Mouse (Mus musculus): ENCODE measurements around the gene Rpl26.

The Rpl26 gene

GRCm38 (mm10) chr11:68890625-68891024 lies 10.8 kb upstream of the Rpl26 start:
- DNase-seq (ENCODE audit: low spot score in 2 of 2) = no peak

- DNase-seq (ENCODE audit: low spot score in 2 of 2) = no peak
These were observed 9.6 kb upstream of the Rpl26 start for GRCm38 (mm10) chr11:68891823-68892222.

DNA sequence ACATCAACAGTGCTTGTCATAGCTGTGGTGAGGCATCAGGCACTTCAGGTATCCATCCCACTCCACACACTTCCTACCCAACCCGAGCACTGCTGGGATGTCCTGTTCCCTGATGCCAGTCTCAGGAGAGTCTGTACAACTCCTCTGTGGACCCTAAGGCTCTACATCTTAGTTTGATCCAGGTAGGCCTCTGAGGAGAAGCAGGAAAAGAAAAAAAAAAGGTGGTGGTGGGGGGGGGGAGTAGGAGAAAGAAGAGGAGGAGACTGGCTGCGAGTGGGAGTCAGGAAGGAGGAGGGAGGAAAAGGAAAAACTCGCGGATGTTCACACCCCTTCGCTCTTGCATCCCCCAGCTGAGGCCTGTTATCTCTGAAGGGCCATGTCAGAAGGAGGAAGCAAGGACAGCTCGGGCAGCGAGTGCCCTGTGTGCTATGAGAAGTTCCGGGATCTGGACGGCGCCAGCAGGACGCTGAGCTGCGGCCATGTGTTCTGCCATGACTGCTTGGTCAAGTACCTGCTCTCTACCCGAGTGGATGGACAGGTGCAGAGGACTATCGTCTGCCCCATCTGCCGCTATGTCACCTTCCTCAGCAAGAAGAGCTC lies 9.1 kb upstream of the Rpl26 start:
- no peak for DNase-seq (ENCODE audit: low spot score in 2 of 2)

- no peak for DNase-seq (ENCODE audit: low spot score in 2 of 2)
These were observed 7.4 kb upstream of the Rpl26 start for GRCm38 (mm10) chr11:68893911-68894464.

DNA sequence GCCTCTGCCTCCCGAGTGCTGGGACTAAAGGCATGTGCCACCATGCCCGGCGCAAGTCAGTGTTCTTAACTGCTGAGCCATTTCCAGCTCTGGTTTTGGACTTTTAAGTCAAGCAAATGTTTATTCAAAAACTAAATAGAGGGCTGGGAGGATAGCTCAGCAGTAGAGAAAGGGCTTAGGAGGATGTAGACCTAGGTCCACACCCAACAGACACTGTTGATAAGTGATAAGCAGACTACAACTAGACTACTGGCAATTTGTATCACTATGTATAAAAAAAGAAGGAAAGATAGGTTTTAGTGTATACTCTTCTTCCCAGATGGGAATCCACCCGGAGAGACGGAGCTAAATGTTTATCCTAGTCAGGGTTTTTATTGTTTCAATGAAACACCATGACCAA lies 5.1 kb upstream of the Rpl26 start:
- DNase-seq (ENCODE audit: low spot score in 2 of 2) = no peak

DNA sequence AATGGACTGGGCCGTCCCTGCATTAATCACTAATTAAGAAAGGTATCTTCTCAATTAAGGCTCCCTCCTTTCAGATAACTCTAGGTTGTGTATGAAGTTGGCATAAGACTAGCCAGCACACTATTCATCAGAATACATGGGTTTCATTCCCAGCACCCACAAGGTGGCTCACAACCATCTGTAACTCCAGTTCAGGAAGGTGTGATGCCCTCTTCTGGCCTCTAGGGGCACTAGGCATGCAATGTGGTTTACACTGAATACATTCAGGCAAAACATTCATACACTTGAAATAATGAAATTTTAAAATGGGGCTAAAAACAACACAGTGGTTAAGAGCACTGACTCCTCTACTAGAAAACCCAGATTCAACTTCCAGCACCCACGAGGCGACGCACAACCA lies 4.3 kb upstream of the Rpl26 start:
- DNase-seq (ENCODE audit: low spot score in 2 of 2) = peak in 1 of 2 experiments; percentile 47

DNA sequence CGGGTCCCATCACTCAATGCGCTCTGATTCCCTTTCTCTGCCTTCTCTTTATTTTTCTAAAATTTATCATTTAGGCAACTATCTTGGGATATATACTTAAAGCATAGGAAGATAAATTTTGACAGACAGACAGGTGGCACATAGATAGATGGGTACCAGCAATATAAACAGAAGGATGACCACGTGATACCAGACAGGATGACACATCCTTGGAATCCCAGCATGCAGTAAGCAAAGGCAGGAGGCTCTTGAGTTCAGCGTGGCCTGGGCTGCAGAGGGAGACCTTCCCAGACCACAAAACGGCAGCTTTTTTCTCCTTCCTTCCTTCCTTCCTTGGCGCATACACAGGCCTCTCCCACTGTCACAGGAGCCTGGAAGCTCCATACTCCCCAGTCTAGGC lies 3.5 kb upstream of the Rpl26 start:
- DNase-seq (ENCODE audit: low spot score in 2 of 2) = no peak

DNA sequence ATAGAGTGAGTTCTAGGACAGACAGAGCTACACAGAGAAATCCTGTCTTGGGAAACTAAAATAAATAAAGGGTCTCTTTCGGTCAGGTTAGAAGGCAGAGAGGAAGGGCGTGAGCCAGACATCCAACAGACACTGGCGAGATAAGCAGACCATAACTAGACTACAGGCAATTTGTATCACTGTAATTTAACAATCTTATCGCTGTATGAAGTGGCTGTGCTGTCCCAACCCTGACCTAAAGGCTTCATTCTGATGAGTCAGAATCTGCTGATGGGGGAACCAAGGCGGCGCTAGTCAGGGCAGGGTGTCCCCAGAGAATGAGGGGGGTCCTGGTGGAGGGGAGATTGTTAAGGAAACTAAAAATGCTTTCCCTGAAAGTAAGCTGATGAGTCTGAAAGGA lies 2.6 kb upstream of the Rpl26 start:
- no peak for DNase-seq (ENCODE audit: low spot score in 2 of 2)

GRCm38 (mm10) chr11:68899815-68900214 lies 1.6 kb upstream of the Rpl26 start:
- no peak for DNase-seq (ENCODE audit: low spot score in 2 of 2)

GRCm38 (mm10) chr11:68900519-68901350 lies 648 bp upstream of the Rpl26 start:
- no peak for DNase-seq (ENCODE audit: low spot score in 2 of 2)

- no peak for DNase-seq (ENCODE audit: low spot score in 2 of 2)
These were observed 623 bp downstream of the Rpl26 start for GRCm38 (mm10) chr11:68902047-68902364.

GRCm38 (mm10) chr11:68902367-68902766 lies 984 bp downstream of the Rpl26 start:
- DNase-seq (ENCODE audit: low spot score in 2 of 2) = no peak

GRCm38 (mm10) chr11:68902823-68903222 lies 1.4 kb downstream of the Rpl26 start:
- DNase-seq (ENCODE audit: low spot score in 2 of 2) = no peak

DNA sequence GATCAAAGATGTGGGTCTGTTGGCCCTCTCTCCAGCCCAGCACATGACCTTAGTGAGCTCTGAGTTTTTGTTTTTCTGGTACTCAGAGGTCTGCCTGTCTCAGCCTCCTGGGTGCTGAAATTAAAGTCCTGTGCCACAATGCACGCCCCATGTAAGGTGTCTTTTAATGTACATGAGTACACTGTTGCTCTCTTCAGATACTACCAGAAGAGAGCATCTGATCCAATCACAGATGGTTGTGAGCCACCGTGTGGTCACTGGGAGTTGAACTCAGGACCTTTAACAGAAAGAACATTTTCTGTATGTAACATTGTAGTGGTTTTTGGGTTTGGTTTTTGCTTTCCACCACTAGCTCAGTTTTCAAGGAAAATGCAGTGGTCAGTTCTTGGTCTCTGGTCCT lies 2.4 kb downstream of the Rpl26 start:
- DNase-seq (ENCODE audit: low spot score in 2 of 2) = no peak

DNA sequence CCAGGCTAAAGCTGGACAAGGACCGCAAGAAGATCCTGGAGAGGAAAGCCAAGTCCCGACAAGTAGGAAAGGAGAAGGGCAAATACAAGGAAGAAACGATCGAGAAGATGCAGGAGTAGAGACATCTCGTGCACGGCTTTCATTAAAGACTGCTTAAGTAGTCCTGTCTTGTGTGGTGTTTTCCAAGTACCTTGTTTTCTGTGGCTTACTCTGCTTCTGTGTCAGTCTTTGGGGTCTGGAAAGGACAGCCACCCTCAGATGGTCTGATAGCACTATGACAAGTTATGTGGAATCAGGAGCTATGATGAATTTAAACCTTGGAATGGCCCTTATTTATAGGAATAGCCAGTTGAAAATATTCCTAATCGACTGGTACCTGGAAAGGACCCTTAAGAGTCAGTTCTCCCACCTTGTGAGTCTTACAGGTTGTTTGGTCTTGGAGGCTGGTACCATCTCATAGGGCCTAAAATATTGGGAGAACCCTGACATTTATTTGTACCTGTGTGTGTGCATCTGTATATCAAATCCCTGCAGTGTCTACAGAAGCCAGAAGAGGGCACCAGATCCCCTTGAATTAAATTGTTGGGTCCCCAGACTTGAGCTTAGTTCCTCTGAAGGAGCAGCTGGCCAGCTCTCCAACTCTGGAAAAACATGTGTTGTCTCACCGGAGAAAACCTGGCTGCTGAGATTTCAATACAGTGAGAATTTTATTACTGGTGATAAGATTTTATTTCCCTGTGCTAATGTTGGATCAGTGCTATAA lies 3.2 kb downstream of the Rpl26 start:
- DNase-seq (ENCODE audit: low spot score in 2 of 2) = peak; percentile 30 to 60

GRCm38 (mm10) chr11:68905138-68905531 lies 3.8 kb downstream of the Rpl26 start:
- no peak for DNase-seq (ENCODE audit: low spot score in 2 of 2)

DNA sequence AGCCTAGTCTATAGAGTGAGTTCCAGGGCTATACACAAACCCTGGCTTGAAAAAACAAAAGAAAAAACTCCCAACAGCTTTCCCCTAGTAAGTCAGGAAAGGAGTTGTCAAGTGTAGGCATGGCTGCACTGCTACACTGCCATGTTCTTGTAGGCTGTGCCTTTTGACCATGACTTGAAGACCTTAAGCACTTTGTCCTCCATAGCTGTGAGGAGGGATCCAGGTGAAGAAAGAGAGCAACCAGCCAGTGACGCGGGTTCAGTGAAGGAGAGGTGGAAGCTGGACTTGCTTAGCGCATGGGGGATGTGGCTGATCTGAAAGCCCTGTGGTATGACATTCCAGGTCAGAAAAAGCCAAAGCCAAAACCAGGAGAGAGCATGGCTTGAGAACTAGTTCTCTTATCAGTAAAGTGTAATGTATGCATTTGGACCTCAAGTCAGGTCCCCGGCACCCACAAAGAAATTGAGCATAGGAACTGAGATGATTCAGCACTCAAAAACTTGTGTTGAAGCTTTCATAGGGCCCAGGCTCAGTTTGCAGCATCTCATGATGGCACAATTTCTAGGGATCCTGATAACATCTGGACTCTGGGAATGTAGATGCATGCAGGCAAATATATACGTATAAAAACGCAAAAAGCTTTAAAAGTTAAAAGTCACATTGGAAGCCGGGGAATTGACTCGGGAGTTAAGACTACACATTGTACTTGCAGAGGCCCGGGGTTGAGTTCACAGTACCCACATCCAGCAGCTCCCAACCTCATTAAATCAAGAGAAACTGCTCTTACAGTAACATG lies 4.5 kb downstream of the Rpl26 start:
- DNase-seq (ENCODE audit: low spot score in 2 of 2) = no peak

DNA sequence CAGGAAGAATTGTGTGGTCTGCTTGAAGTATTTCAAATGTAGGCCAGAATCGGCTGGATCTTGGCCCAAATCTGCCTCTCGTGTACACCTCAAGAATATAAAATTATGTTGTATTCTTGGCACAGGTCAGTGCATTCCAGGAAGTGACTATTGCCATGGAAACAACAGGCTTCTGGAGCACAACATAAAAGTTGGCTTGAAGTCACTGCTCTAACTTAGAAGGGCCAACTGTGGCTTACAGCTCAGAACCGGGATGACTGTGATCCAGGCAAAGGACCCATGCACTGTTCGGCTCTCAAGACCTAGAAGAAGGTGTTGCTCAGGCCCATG lies 5.0 kb downstream of the Rpl26 start:
- no peak for DNase-seq (ENCODE audit: low spot score in 2 of 2)

- DNase-seq (ENCODE audit: low spot score in 2 of 2) = no peak
These were observed 5.9 kb downstream of the Rpl26 start for GRCm38 (mm10) chr11:68907251-68907650.

DNA sequence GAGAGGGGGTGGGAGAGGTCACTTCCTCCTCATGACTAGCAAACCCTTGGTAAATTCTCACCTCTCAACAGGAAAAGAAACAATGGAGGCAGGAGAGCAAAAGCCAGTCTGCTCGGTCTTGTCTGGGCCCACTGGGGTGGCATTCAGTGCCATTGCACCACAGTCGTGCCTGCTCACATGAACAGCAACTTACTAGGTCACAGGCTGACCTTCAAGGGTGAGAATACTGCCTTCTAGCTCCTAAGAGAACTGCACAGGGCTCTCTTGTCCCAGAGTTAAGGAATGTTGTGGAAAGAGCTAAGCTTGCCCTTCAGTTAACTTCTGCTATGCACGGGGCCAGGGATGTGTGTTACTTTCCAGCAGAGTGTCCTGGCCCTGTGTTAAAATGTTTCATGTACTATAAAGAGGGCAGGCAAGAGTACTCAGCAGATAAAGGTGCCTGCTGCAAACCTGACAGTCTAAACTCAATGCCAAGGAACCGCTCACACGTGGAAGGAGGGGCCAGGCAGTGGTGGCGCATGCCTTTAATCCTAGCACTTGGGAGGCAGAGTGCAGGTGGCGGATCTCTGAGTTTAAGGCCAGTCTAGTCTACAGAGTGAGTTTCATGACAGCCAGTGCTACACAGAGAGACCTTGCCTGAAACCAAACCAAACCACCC lies 7.6 kb downstream of the Rpl26 start:
- no peak for DNase-seq (ENCODE audit: low spot score in 2 of 2)

GRCm38 (mm10) chr11:68911531-68912177 lies 10.3 kb downstream of the Rpl26 start:
- DNase-seq (ENCODE audit: low spot score in 2 of 2) = no peak
